8 mouse cellular contexts compared by ENCODE assay signal in the genomic region with DNA sequence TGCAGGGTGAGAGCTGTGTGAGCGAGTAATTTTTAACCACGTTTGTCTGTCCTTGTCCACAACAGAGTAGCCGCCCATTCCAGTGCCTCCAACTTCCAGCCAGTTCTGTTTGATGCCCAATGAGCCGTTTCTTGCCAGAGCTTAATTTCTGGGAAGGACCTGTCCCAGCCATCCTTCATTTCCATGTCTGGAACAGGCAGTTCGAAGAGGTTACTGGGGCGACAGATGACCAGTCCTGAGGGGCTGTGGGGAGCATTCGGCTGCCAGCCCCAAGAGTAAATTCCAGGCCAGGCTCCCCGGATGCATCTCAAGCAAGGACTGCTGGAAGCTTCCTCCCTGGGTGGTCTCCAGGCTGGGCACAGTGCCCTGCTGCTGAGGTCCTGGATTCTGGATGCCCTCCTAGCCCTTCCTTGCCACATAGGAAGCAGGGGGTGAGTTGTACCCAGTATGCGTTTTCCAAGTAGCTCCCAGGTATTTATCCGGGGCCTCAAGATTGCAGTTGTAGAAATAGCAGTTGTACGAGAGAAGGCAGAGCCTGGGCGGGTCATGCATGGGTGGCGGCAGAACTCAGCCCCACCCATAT. TPM values are rescaled to one million over a fixed set of nuclear protein-coding genes. Genes with fewer than 3 reads are reported as not detected.
DNase-seq lines count a peak whose midpoint lies in the region; ATAC-seq lines count a peak whose summit lies in the region.

No protein-coding gene starts in this region.

- DNase-seq in left cerebral cortex, postnatal 4 days, result peak; percentile 75
- no peak for DNase-seq in left cerebral cortex, postnatal 36 days (ENCODE audit: low spot score in 2 of 2)
- DNase-seq in brain, adult 2 months (ENCODE audit: low read depth, low spot score), result peak; percentile 52
- peak; percentile 32 to 47 for DNase-seq in cerebellum, postnatal 4 days (ENCODE audit: low spot score in 2 of 2)
- peak; percentile 56 for DNase-seq in kidney, postnatal 14 days
- DNase-seq in c-Kit-positive CD71-positive TER-119-positive erythroid progenitor cells, embryonic 14.5 days (ENCODE audit: low spot score), result no peak
- no peak for DNase-seq in thymus, postnatal 0 days (ENCODE audit: low spot score)

- intact Hi-C loops in left cerebral cortex, postnatal 4 days (cut with DNase I), result no loop called here
- intact Hi-C loops in left cerebral cortex, postnatal 36 days (cut with DNase I), result no loop called here

- ATAC-seq in monocyte, adult 5-6 weeks (replicated peaks; ENCODE audit: insufficient number of reproducible peaks, low FRiP score, low TSS enrichment, poor library complexity, severe bottlenecking), result no peak

RNA-seq across cellular contexts. Expression of a gene that starts 4.9 kb away (rescaled TPM):
- total RNA-seq in left cerebral cortex, postnatal 4 days (2021), result 1 to 10 TPM; 2.2 to 3.9 TPM
- total RNA-seq in left cerebral cortex, postnatal 36 days (2021), result 10 to 100 TPM; 49.4 to 71.5 TPM
- not detected in 3 replicates for total RNA-seq in monocyte, adult 5-6 weeks (2017)
- 0.03 and 0.14 TPM in 2 replicates for polyA plus RNA-seq in thymus, postnatal 0 days (2015; fragmentation: Nextera tagmentation; extraction: Ambion mirVana)

Comparison
In these comparisons a context has a peak if more than half of its experiments do, and no peak if none do; other contexts are left out.
1. DNase-seq: peak in left cerebral cortex, postnatal 4 days (single experiment), brain, adult 2 months (single experiment), cerebellum, postnatal 4 days (2 of 2) and kidney, postnatal 14 days (single experiment); none in left cerebral cortex, postnatal 36 days (0 of 2), c-Kit-positive CD71-positive TER-119-positive erythroid progenitor cells, embryonic 14.5 days (single experiment) and thymus, postnatal 0 days (single experiment).
2. RNA of a gene that starts 4.9 kb away (total RNA-seq): 49.4 to 71.5 TPM in left cerebral cortex, postnatal 36 days; 2.2 to 3.9 TPM in left cerebral cortex, postnatal 4 days and not detected in monocyte, adult 5-6 weeks; every median in the first group is over 10 times any median in the second.